Mouse (Mus musculus) bone marrow macrophage, adult 2 months (primary cell): ENCODE measurements at regions not wholly inside any gene's neighbourhood (a gene's known extent, or its start where the extent isn't known, plus 50 kb on each side); places are given as distances from the start of the nearest gene placed in this dataset.

Experiments
- CTCF ChIP-seq: IDR thresholded peaks from 2 replicates; pipeline ENCODE4 v1.5.1; 2012; ENCODE audit warnings: low read depth, mild to moderate bottlenecking, low read length, moderate library complexity
- POLR2A ChIP-seq: IDR thresholded peaks from 2 replicates; pipeline ENCODE4 v1.6.1; 2012; ENCODE audit warnings: mild to moderate bottlenecking, low read depth, low read length, borderline replicate concordance

GRCm38 (mm10) chr13:42392701-42393100 lies 91.4 kb downstream of the Edn1 start:
- no peak for TF ChIP-seq CTCF
- TF ChIP-seq POLR2A = no peak
